Mouse (Mus musculus): ENCODE results near the gene Det1.
A peak's percentile ranks its signal among the peaks of the same experiment; 100 is the strongest.

The Det1 gene

GRCm38 (mm10) chr7:78846737-78847434, at the start of gene Det1:
Det1 (minus strand) TSS chr7:78847263.
- DNase-seq (ENCODE audit: low spot score): peak; percentile 88

- DNase-seq (ENCODE audit: low spot score): peak; percentile 97
Measured at GRCm38 (mm10) chr7:78895653-78896333, 48.7 kb upstream of the Det1 start, which contains the start of gene Aen. Aen (plus strand) TSS chr7:78895854.

- no peak for DNase-seq (ENCODE audit: low spot score)
Measured at GRCm38 (mm10) chr7:78895021-78895652, 48.1 kb upstream of the Det1 start.

GRCm38 (mm10) chr7:78893917-78894316, 46.9 kb upstream of the Det1 start:
- no peak for DNase-seq (ENCODE audit: low spot score)

GRCm38 (mm10) chr7:78890641-78891040, 43.6 kb upstream of the Det1 start:
- peak; percentile 92 for DNase-seq (ENCODE audit: low spot score)

- no peak for DNase-seq (ENCODE audit: low spot score)
Measured at GRCm38 (mm10) chr7:78887431-78887842, 40.4 kb upstream of the Det1 start.

- no peak for DNase-seq (ENCODE audit: low spot score)
Measured at GRCm38 (mm10) chr7:78886496-78886895, 39.4 kb upstream of the Det1 start.

GRCm38 (mm10) chr7:78885404-78885803, 38.3 kb upstream of the Det1 start:
- no peak for DNase-seq (ENCODE audit: low spot score)

GRCm38 (mm10) chr7:78884139-78884538, 37.1 kb upstream of the Det1 start:
- no peak for DNase-seq (ENCODE audit: low spot score)

GRCm38 (mm10) chr7:78883726-78884060, 36.6 kb upstream of the Det1 start:
- no peak for DNase-seq (ENCODE audit: low spot score)

GRCm38 (mm10) chr7:78883016-78883725, 36.1 kb upstream of the Det1 start:
- DNase-seq (ENCODE audit: low spot score): no peak

- DNase-seq (ENCODE audit: low spot score): no peak
Measured at GRCm38 (mm10) chr7:78882469-78882837, 35.4 kb upstream of the Det1 start.

- DNase-seq (ENCODE audit: low spot score): no peak
Measured at GRCm38 (mm10) chr7:78881607-78882468, 34.8 kb upstream of the Det1 start.

- DNase-seq (ENCODE audit: low spot score): no peak
Measured at GRCm38 (mm10) chr7:78872831-78873230, 25.8 kb upstream of the Det1 start.

- no peak for DNase-seq (ENCODE audit: low spot score)
Measured at GRCm38 (mm10) chr7:78872366-78872765, 25.3 kb upstream of the Det1 start.

- no peak for DNase-seq (ENCODE audit: low spot score)
Measured at GRCm38 (mm10) chr7:78868731-78869130, 21.7 kb upstream of the Det1 start.

- no peak for DNase-seq (ENCODE audit: low spot score)
Measured at GRCm38 (mm10) chr7:78865212-78865949, 18.3 kb upstream of the Det1 start.

GRCm38 (mm10) chr7:78864446-78864802, 17.4 kb upstream of the Det1 start:
- no peak for DNase-seq (ENCODE audit: low spot score)

GRCm38 (mm10) chr7:78863796-78864445, 16.9 kb upstream of the Det1 start:
- no peak for DNase-seq (ENCODE audit: low spot score)

GRCm38 (mm10) chr7:78855044-78855655, 8.1 kb upstream of the Det1 start:
- DNase-seq (ENCODE audit: low spot score): no peak

Data from ovary, postnatal 14 days (tissue).